Mouse (Mus musculus) liver, embryonic 13.5 days (tissue): Measurements from ENCODE around the gene Hpse. TPM values are rescaled to one million over a fixed set of nuclear protein-coding genes. Genes with fewer than 3 reads are reported as not detected.
A peak's percentile ranks its signal among the peaks of the same experiment; 100 is the strongest.

ENCODE experiments used
- ATAC-seq: fragments of 200-750 bp; cut with Nextera tagmentation; 2 replicates; pipeline ENCODE4 v1.8.0; 2017; ENCODE audit warnings: low read depth, mild to moderate bottlenecking, moderate number of reproducible peaks, moderate library complexity
- DNase-seq: peaks from one replicate; pipeline ENCODE4 v3.0.0; 2022
- H3K27ac ChIP-seq: fragments of 300-500 bp; sonication (generic); 2 replicates; pipeline ENCODE4 v1.5.1; 2015; ENCODE audit warnings: moderate library complexity, mild to moderate bottlenecking, inconsistent platforms
- H3K27me3 ChIP-seq: fragments of 300-500 bp; sonication (generic); 2 replicates; pipeline ENCODE4 v1.6.1; 2015; ENCODE audit warnings: mild to moderate bottlenecking, inconsistent platforms
- H3K36me3 ChIP-seq: fragments of 300-500 bp; sonication (generic); 2 replicates; pipeline ENCODE4 v1.6.1; 2015; ENCODE audit warnings: mild to moderate bottlenecking, inconsistent platforms
- H3K4me1 ChIP-seq: fragments of 300-500 bp; sonication (generic); replicated peaks from 2 replicates; pipeline ENCODE4 v1.6.1; 2015; ENCODE audit warnings: inconsistent platforms
- H3K4me2 ChIP-seq: fragments of 300-500 bp; sonication (generic); 2 replicates; pipeline ENCODE4 v1.6.1; 2015; ENCODE audit warnings: inconsistent platforms, mild to moderate bottlenecking, moderate library complexity
- H3K4me3 ChIP-seq: fragments of 300-500 bp; sonication (generic); replicated peaks from 2 replicates; pipeline ENCODE4 v1.5.1; 2015; ENCODE audit warnings: mild to moderate bottlenecking, inconsistent platforms
- H3K9ac ChIP-seq: fragments of 300-500 bp; sonication (generic); 2 replicates; pipeline ENCODE4 v1.6.1; 2015; ENCODE audit warnings: mild to moderate bottlenecking, inconsistent platforms
- H3K9me3 ChIP-seq: fragments of 300-500 bp; sonication (generic); replicated peaks from 2 replicates; pipeline ENCODE4 v1.6.1; 2016; ENCODE audit warnings: inconsistent platforms
- WGBS: fragments of 180-500 bp; shearing (Covaris S2); methylation state at CpG from one replicate; pipeline ENCODE4 v1.1.7; 2015; ENCODE audit not compliant: insufficient replicate concordance; 5-methylcytosine and 5-hydroxymethylcytosine counted together
- polyA plus RNA-seq: library from polyadenylated mRNA; unstranded; fragments of >200 nt; fragmentation: Nextera tagmentation; extraction: Ambion mirVana; gene quantifications from 2 replicates; pipeline ENCODE4 v1.2.1, GENCODE M21; 2015

Hpse gene
- polyA plus RNA-seq, 1 experiment from 2014 or later: 2.0 TPM

DNA sequence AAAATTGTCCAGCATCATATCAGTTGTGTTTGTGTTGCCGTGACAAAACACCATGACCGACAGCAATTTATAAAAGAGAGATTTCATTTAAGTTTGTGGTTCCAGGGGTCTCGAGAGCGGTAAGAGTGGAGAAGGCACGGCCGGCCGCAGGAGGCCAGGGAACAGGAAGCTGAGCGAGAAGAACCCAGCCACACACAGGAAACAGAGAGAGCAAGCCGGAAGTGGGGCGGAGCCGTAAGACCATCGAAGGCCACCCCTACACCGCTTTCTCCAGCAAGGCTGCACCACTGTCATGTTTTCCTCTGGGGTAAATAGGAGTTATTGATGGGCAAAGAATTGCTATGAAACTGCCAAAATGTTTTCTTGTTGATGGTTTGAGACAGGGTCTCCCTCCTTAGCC is 9.2 kb upstream of the Hpse start:
- Histone ChIP-seq H3K27ac (no peak overlapping the region), H3K4me1 (no peaks in the 10 kb centered on the region), H3K9me3 (no peaks in the 10 kb centered on the region), H3K36me3 (no peaks in the 10 kb centered on the region), H3K9ac (no peak overlapping the region), H3K27me3 (no peaks in the 10 kb centered on the region), H3K4me2 (peak overlapping the region; percentile 16), H3K4me3 (no peak overlapping the region)
- DNase-seq: no peak
- ATAC-seq: peak; percentile 47; the same call in 1 of the 2 replicates
- WGBS: 13% methylated on average over 13 of the region's 13 CpGs

DNA sequence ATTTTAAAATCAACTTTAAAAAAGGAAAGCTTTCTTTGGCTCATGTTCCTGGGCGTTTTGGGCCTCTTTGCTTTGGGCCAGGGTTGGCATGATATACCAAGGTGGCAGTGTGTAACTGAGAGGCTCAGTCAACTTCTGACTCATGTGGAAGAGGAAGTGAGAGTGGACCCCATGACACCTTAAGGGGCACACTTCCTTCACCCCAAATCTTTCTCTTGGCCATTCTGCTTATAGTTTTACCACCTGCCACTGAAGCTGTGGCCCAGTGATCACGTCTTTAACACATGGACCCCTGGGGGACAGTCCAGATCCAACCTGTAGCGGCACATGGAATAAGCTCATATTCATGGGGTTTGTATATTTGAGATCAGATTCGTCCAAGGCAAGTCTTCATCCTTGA is 6.5 kb upstream of the Hpse start:
- no peaks in the 10 kb centered on the region for H3K9me3 ChIP-seq
- H3K4me2 ChIP-seq: no peak overlapping the region
- H3K36me3 ChIP-seq: no peaks in the 10 kb centered on the region
- H3K27me3 ChIP-seq: peaks cover 4% of the 10 kb centered on the region; the same call in 1 of the 2 replicates
- H3K27ac ChIP-seq: no peak overlapping the region
- 62% methylated on average over 4 of the region's 4 CpGs for WGBS
- no peaks in the 10 kb centered on the region for H3K4me1 ChIP-seq
- no peak for DNase-seq
- ATAC-seq: no peak
- no peak overlapping the region for H3K9ac ChIP-seq
- H3K4me3 ChIP-seq: no peak overlapping the region

GRCm38 (mm10) chr5:100716762-100717161 is 2.8 kb downstream of the Hpse start:
- H3K36me3 ChIP-seq: no peaks in the 10 kb centered on the region
- 86% methylated on average over 15 of the region's 15 CpGs for WGBS
- H3K9me3 ChIP-seq: no peaks in the 10 kb centered on the region
- no peak for DNase-seq
- peaks cover 4% of the 10 kb centered on the region; the same call in 1 of the 2 replicates for H3K4me1 ChIP-seq
- no peak overlapping the region for H3K4me3 ChIP-seq
- no peak overlapping the region for H3K27ac ChIP-seq
- peaks cover 33% of the 10 kb centered on the region for H3K27me3 ChIP-seq
- no peak for ATAC-seq
- H3K9ac ChIP-seq: no peak overlapping the region
- H3K4me2 ChIP-seq: no peak overlapping the region

DNA sequence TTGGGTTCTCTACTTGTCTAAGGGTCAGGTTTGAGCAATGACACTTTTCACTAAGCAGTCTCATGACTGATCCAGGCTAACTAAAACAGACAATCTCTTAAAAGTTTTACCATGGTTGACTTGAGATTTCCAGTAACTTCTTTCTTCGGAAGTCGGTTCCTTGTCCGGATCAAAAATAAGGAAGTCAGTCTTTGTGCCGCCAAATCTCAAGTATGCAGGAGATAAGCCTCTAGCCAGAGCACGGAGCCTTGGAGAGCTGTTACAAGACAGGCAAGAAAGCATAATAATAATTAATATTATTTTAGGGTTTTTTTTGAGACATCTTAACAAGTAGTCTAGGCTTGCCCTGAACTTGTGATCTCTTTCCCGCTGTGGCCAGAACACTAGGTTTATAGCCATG is 8.3 kb downstream of the Hpse start:
- Histone ChIP-seq H3K4me3 (no peak overlapping the region), H3K9ac (no peak overlapping the region), H3K4me2 (no peak overlapping the region), H3K27ac (no peak overlapping the region), H3K27me3 (no peaks in the 10 kb centered on the region), H3K9me3 (no peaks in the 10 kb centered on the region), H3K36me3 (no peaks in the 10 kb centered on the region), H3K4me1 (no peaks in the 10 kb centered on the region; the same call in 1 of the 2 replicates)
- 31% methylated on average over 6 of the region's 6 CpGs for WGBS
- DNase-seq: no peak
- ATAC-seq: no peak

DNA sequence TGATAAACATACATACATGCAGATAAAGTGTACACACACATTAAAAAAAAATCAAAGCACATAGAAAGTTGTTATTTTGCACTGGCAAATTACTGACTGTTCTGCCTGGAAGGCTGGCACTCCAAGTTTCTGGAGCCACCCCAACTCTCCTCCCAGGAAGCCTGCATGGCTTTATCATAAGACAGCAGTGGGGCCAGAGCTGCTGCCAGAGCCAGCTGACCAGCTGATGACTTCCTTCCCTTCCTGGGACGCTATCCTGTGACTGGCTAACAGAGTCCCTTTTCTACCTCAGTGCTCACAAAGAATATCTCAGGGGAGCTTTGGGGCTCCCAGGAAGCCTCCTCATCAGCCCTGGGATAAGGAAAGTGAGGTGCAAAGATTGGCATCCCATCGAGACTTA is 9.5 kb downstream of the Hpse start:
- no peak overlapping the region for H3K27ac ChIP-seq
- no peak overlapping the region for H3K4me2 ChIP-seq
- no peaks in the 10 kb centered on the region for H3K27me3 ChIP-seq
- no peaks in the 10 kb centered on the region for H3K36me3 ChIP-seq
- 21% methylated on average over 2 of the region's 2 CpGs for WGBS
- H3K4me3 ChIP-seq: no peak overlapping the region
- ATAC-seq (no peak), DNase-seq (no peak)
- H3K9ac ChIP-seq: no peak overlapping the region
- H3K4me1 ChIP-seq: no peaks in the 10 kb centered on the region; the same call in 1 of the 2 replicates
- no peaks in the 10 kb centered on the region for H3K9me3 ChIP-seq

DNA sequence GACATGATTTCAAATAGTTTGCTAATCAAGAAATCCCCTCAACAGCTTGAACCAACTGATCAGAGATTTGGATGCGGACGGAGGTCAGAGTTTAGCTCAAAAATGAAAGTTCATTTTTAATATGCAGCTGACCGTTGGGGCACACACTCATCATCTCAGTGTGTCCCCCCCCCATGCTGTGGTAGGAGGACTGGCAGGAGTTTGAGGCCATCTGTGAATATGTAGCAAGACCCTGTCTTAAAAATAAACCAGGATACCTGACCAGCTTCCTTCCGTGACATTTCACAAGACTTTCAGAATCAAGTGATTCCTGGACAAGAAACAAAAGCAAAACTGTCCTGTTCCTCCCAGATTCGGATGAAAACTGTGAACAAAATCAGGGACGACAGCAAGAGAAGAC is 10.5 kb downstream of the Hpse start:
- Histone ChIP-seq H3K36me3 (no peaks in the 10 kb centered on the region), H3K4me3 (no peak overlapping the region), H3K9ac (no peak overlapping the region), H3K27ac (no peak overlapping the region), H3K4me2 (no peak overlapping the region), H3K4me1 (no peaks in the 10 kb centered on the region; the same call in 1 of the 2 replicates), H3K9me3 (no peaks in the 10 kb centered on the region), H3K27me3 (no peaks in the 10 kb centered on the region)
- no peak for ATAC-seq
- 63% methylated on average over 6 of the region's 6 CpGs for WGBS
- no peak for DNase-seq

DNA sequence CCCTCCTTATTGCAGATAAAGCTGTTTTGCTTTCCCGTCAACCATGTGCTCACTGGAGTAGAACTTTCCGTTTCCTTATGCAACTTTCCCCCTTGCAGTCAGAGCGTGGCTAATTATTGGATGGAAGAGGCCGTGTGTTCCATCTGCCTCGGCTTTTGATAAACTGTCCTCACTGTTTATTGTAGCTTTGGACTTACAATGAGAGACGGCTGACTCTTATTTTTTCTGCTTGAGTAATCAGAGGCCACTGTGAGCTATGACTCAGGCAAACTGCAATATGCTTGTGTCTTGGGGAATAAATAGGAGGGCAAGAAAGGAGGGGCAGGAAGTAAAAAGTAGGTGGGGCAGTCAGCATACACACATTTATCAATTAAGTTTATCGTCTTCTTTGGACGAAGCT is 12.8 kb downstream of the Hpse start:
- Histone ChIP-seq H3K9me3 (no peaks in the 10 kb centered on the region), H3K4me1 (no peaks in the 10 kb centered on the region; the same call in 1 of the 2 replicates), H3K27ac (no peak overlapping the region), H3K9ac (no peak overlapping the region), H3K4me2 (no peak overlapping the region), H3K27me3 (no peaks in the 10 kb centered on the region), H3K36me3 (no peaks in the 10 kb centered on the region), H3K4me3 (no peak overlapping the region)
- DNase-seq: no peak
- no peak for ATAC-seq
- WGBS: 63% methylated on average over 8 of the region's 8 CpGs

DNA sequence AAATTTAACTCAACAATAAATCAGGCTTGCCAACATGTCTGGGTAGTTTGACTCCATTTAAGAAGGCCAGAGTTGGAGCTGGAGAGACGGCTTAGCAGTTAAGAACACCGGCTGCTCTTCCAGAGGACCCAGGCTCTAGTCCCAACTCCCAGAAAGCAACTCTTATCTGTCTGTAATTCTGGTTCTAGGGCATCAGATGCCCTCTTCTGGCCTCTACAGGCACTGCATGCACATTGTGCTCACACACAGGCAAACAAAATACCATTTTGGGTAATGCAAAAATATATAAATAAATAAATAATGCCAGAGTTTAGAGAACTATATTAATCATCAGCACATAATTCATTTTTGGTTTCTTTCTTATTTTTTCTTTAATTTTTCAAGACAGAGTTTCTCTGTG is 15.2 kb downstream of the Hpse start:
- no peak overlapping the region for H3K27ac ChIP-seq
- no peak overlapping the region for H3K4me2 ChIP-seq
- ATAC-seq: no peak
- no peak for DNase-seq
- H3K4me3 ChIP-seq: no peak overlapping the region
- no peaks in the 10 kb centered on the region for H3K4me1 ChIP-seq
- WGBS: 86% methylated on average over 2 of the region's 2 CpGs
- H3K9ac ChIP-seq: no peak overlapping the region
- no peaks in the 10 kb centered on the region for H3K9me3 ChIP-seq
- H3K27me3 ChIP-seq: no peaks in the 10 kb centered on the region
- no peaks in the 10 kb centered on the region for H3K36me3 ChIP-seq

DNA sequence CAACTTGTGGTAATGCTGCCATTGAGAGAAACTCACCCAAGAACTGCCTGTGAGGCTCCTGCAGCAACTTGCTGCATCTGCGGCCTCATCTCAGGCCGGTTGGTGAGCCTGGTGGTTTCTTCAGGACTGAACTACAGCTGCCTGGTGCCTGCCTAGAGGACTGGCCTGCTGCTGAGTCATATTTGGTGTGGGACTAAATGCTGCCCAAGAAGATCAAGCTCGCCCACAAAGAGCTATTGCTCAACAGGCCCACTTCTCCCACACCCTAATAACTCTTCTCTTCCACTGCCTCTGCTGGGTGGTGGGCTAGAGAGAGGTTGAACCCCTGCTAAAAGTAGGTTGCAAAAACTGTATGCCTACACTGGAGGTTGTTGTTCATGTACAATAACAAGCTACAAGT is 17.2 kb downstream of the Hpse start:
- WGBS: 66% methylated on average over 3 of the region's 3 CpGs
- H3K36me3 ChIP-seq: no peaks in the 10 kb centered on the region
- no peak overlapping the region for H3K9ac ChIP-seq
- H3K27me3 ChIP-seq: no peaks in the 10 kb centered on the region
- no peaks in the 10 kb centered on the region for H3K9me3 ChIP-seq
- no peak overlapping the region for H3K4me2 ChIP-seq
- DNase-seq (no peak), ATAC-seq (no peak)
- H3K4me1 ChIP-seq: no peaks in the 10 kb centered on the region
- no peak overlapping the region for H3K4me3 ChIP-seq
- H3K27ac ChIP-seq: no peak overlapping the region

DNA sequence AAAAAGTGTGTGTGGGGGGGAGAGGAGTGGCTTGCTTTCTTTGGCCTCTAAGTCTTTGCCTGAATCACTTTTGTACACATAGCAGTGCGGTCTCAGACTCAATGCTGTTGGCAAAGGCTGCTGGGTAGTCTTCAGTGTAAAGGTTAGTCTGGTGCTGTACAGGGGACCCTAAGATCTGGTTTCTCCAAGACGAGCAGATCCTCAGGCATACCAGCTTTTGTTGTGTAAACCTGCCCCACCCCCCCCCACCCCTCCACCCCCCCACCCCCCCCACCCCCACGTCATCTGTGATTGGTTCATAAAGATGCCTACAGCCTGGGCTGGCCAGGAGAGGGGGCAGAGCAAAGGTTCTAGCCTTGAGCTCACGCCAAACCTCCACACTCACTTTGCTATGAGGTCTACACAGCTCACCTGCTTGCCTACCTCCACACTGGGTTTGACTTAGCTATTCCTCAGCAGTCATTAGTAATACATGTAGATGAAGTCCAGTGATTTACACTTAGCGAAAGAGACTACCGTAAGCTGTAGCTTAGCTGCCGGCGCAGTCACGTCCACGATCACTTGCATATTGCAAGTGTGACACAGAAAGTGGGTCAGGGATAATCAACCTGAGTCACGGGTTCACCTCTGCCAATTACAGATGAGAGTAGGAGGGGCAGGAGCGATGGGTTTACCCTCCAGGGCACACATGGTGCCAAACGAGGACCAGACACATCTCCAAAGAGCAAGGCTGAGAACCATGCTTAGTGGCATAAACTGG is 18.5 kb downstream of the Hpse start:
- Histone ChIP-seq H3K9me3 (no peaks in the 10 kb centered on the region), H3K9ac (no peak overlapping the region), H3K4me3 (no peak overlapping the region), H3K27me3 (no peaks in the 10 kb centered on the region), H3K4me2 (no peak overlapping the region), H3K36me3 (no peaks in the 10 kb centered on the region), H3K27ac (no peak overlapping the region), H3K4me1 (no peaks in the 10 kb centered on the region)
- ATAC-seq (no peak), DNase-seq (no peak)
- 76% methylated on average over 12 of the region's 13 CpGs for WGBS

DNA sequence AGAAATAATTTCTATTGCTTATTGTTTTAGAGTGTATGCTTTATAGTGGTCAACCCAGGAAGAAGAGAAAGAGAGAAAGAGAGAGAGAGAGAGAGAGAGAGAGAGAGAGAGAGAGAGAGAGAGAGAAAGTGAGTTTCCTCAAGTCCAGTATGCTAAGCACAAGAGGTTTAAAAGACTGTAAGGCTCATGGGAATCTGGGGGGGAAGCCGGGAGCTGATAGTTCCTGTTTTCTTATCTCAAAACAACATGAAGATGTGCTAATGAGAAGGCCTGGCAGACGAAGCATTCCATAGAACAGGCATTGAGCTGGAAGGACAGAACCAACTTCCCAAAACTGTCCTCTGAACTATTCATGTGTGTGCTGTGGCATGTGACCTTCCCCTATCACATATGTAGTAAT is 21.6 kb downstream of the Hpse start:
- Histone ChIP-seq H3K4me1 (no peaks in the 10 kb centered on the region), H3K27me3 (no peaks in the 10 kb centered on the region), H3K4me3 (no peak overlapping the region), H3K27ac (no peak overlapping the region), H3K9me3 (no peaks in the 10 kb centered on the region), H3K9ac (no peak overlapping the region), H3K36me3 (no peaks in the 10 kb centered on the region), H3K4me2 (no peak overlapping the region)
- ATAC-seq (no peak), DNase-seq (no peak)
- WGBS: 12% methylated on average over 2 of the region's 2 CpGs

- Histone ChIP-seq H3K4me1 (no peaks in the 10 kb centered on the region), H3K4me2 (no peak overlapping the region), H3K36me3 (no peaks in the 10 kb centered on the region), H3K9ac (no peak overlapping the region), H3K9me3 (no peaks in the 10 kb centered on the region), H3K27me3 (no peaks in the 10 kb centered on the region), H3K27ac (no peak overlapping the region), H3K4me3 (no peak overlapping the region)
- DNase-seq: no peak
- whole genome bisulfite sequencing: 37% methylated on average over 2 of the region's 2 CpGs
- ATAC-seq: no peak
Measured at GRCm38 (mm10) chr5:100697398-100697797, 22.1 kb downstream of the Hpse start.
